Comparison of ENCODE assay signal across 11 mouse cellular contexts in the genomic region with DNA sequence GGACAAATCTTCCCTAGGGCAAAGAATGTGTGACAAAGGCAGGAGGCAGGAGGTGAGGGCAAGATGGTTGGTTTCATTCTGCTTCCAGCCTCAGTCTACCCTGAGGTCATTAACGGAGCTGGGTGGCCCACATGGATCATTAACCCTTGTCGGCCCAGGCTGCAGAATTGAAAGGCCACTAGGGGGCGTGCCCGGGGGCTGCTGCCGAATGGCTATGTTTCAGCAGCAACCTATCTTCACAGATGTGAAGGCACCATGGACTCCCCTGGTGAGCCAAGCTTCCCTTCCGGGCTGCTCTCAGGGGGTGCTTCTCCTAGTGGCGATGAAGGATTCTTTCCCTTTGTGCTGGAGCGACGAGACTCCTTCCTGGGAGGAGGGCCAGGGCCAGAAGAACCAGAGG. TPM values are rescaled to one million over a fixed set of nuclear protein-coding genes. Genes with fewer than 3 reads are reported as not detected.
DNase-seq lines count a peak whose midpoint lies in the region; ATAC-seq and TF ChIP-seq lines count a peak whose summit lies in the region.
"Had no signal": no experiment of that assay in that cellular context is flagged by ENCODE, and none has a peak within 500 bp of the region (broad histone marks: within the 10 kb centered on the region; RNA-seq: fewer than 3 reads in every experiment).

No protein-coding gene starts in this region.

- ATAC-seq in forebrain, embryonic 13.5 days = no peak

- no peak overlapping the region for H3K27ac ChIP-seq in ES-Bruce4 (ENCODE audit: insufficient read depth, low read length)
- no peak overlapping the region for H3K27ac ChIP-seq in embryonic facial prominence, embryonic 10.5 days (replicated peaks)
- H3K27ac ChIP-seq in forebrain, embryonic 13.5 days = no peak overlapping the region
- H3K27ac ChIP-seq: limb, embryonic 12.5 days had no signal

- H3K4me1 ChIP-seq in ES-Bruce4 (ENCODE audit: control insufficient read depth, insufficient read depth, low read length) = no peaks in the 10 kb centered on the region
- H3K4me1 ChIP-seq in embryonic facial prominence, embryonic 10.5 days = peaks cover 30% of the 10 kb centered on the region
- peaks cover 3% of the 10 kb centered on the region; the same call in 1 of the 2 replicates for H3K4me1 ChIP-seq in forebrain, embryonic 13.5 days

- DNase-seq in kidney, adult 18-20 months = peak; percentile 46
- no peak for DNase-seq in kidney, adult 9 months
- DNase-seq in embryonic facial prominence, embryonic 10.5 days (ENCODE audit: low spot score) = peak; percentile 50
- peak; percentile 55 for DNase-seq in naive thymus-derived CD4-positive, alpha-beta T cell, adult 2 months (ENCODE audit: low read depth)
- DNase-seq in right cerebral cortex, postnatal 10 days (ENCODE audit: low spot score in 2 of 2) = no peak
- DNase-seq in left cerebral cortex, adult 18-20 months (ENCODE audit: low spot score in 2 of 2) = no peak

- no peak for TF ChIP-seq EP300 in ES-Bruce4 (IDR thresholded peaks at IDR 0.05; ENCODE audit: insufficient read depth, low read depth, low read length)

- peak; percentile 76 for TF ChIP-seq CTCF in ES-Bruce4 (IDR thresholded peaks at IDR 0.05; ENCODE audit: low read depth, low read length)

- no peak overlapping the region for H3K4me2 ChIP-seq in forebrain, embryonic 13.5 days

- H3K4me3 ChIP-seq in ES-Bruce4 (ENCODE audit: low read depth, low read length) = no peak overlapping the region
- no peak overlapping the region for H3K4me3 ChIP-seq in embryonic facial prominence, embryonic 10.5 days
- H3K4me3 ChIP-seq in forebrain, embryonic 13.5 days = no peak overlapping the region
- H3K4me3 ChIP-seq: limb, embryonic 12.5 days had no signal

- H3K9ac ChIP-seq in ES-Bruce4 (ENCODE audit: low read depth, poor library complexity, severe bottlenecking) = no peak overlapping the region
- no peak overlapping the region for H3K9ac ChIP-seq in forebrain, embryonic 13.5 days
- H3K9ac ChIP-seq: limb, embryonic 12.5 days had no signal

- no peak for TF ChIP-seq POLR2A in ES-Bruce4 (IDR thresholded peaks at IDR 0.05; ENCODE audit: insufficient read depth, low read length)

- no peaks in the 10 kb centered on the region for H3K9me3 ChIP-seq in ES-Bruce4 (replicated peaks; ENCODE audit: control insufficient read depth, insufficient read depth, low read length, poor library complexity, severe bottlenecking)
- no peaks in the 10 kb centered on the region for H3K9me3 ChIP-seq in embryonic facial prominence, embryonic 10.5 days
- H3K9me3 ChIP-seq in forebrain, embryonic 13.5 days (replicated peaks) = no peaks in the 10 kb centered on the region
- H3K9me3 ChIP-seq: limb, embryonic 12.5 days had no signal

- 4% methylated on average over 9 of the region's 9 CpGs for WGBS in embryonic facial prominence, embryonic 10.5 days
- under 1% methylated on average over 9 of the region's 9 CpGs for whole genome bisulfite sequencing in forebrain, embryonic 13.5 days

- no peaks in the 10 kb centered on the region for H3K27me3 ChIP-seq in ES-Bruce4 (ENCODE audit: control insufficient read depth, insufficient read depth, low read length, poor library complexity, severe bottlenecking)
- H3K27me3 ChIP-seq in embryonic facial prominence, embryonic 10.5 days (replicated peaks; ENCODE audit: low read depth, poor library complexity, severe bottlenecking) = peaks cover 52% of the 10 kb centered on the region
- H3K27me3 ChIP-seq in forebrain, embryonic 13.5 days = peaks cover 52% of the 10 kb centered on the region

- H3K36me3 ChIP-seq in ES-Bruce4 (ENCODE audit: control insufficient read depth, insufficient read depth, low read length, poor library complexity, severe bottlenecking) = no peaks in the 10 kb centered on the region
- peaks cover 10% of the 10 kb centered on the region for H3K36me3 ChIP-seq in embryonic facial prominence, embryonic 10.5 days (replicated peaks)
- H3K36me3 ChIP-seq in forebrain, embryonic 13.5 days (ENCODE audit: poor library complexity, severe bottlenecking) = peaks cover 4% of the 10 kb centered on the region

RNA-seq across cellular contexts. Expression of a gene that starts 1.2 kb away (rescaled TPM):
- 2.9 and 3.2 TPM in 2 replicates for polyA plus RNA-seq in ES-Bruce4 (2011; ENCODE audit: insufficient read depth, insufficient read length, low read depth, missing spikeins)
- polyA plus RNA-seq in embryonic facial prominence, embryonic 10.5 days (2016; fragmentation: Nextera tagmentation; extraction: Ambion mirVana) = 0.85 and 1.2 TPM in 2 replicates
- not detected for total RNA-seq in left cerebral cortex, adult 18-20 months (2021)
- 0.14 and 0.35 TPM in 2 replicates for polyA plus RNA-seq in forebrain, embryonic 13.5 days (2015; fragmentation: Nextera tagmentation; extraction: Ambion mirVana)
- total RNA-seq: gastrocnemius, adult 8-10 months; neutrophil, adult 5-6 weeks had no signal

RNA-seq across cellular contexts. Expression of a gene that starts 11.9 kb away (rescaled TPM):
- polyA plus RNA-seq in ES-Bruce4 (2011; ENCODE audit: insufficient read depth, insufficient read length, low read depth, missing spikeins) = 145 and 149 TPM in 2 replicates
- polyA plus RNA-seq in embryonic facial prominence, embryonic 10.5 days (2016; fragmentation: Nextera tagmentation; extraction: Ambion mirVana) = 30.4 and 39.7 TPM in 2 replicates
- 100 to 1,000 TPM; 126 to 130 TPM for total RNA-seq in left cerebral cortex, adult 18-20 months (2021)
- polyA plus RNA-seq in forebrain, embryonic 13.5 days (2015; fragmentation: Nextera tagmentation; extraction: Ambion mirVana) = 56.8 and 60.3 TPM in 2 replicates

RNA-seq across cellular contexts. Expression of a gene that starts 12.2 kb away (rescaled TPM):
- polyA plus RNA-seq in ES-Bruce4 (2011; ENCODE audit: insufficient read depth, insufficient read length, low read depth, missing spikeins) = 57.3 and 63.1 TPM in 2 replicates
- 70.9 and 72.2 TPM in 2 replicates for polyA plus RNA-seq in embryonic facial prominence, embryonic 10.5 days (2016; fragmentation: Nextera tagmentation; extraction: Ambion mirVana)
- 1 to 10 TPM; 5.3 to 6.8 TPM for total RNA-seq in left cerebral cortex, adult 18-20 months (2021)
- polyA plus RNA-seq in forebrain, embryonic 13.5 days (2015; fragmentation: Nextera tagmentation; extraction: Ambion mirVana) = 45.3 and 47.4 TPM in 2 replicates

RNA-seq across cellular contexts. Expression of a gene that starts 15.7 kb away (rescaled TPM):
- 51.7 and 61.7 TPM in 2 replicates for polyA plus RNA-seq in ES-Bruce4 (2011; ENCODE audit: insufficient read depth, insufficient read length, low read depth, missing spikeins)
- polyA plus RNA-seq in embryonic facial prominence, embryonic 10.5 days (2016; fragmentation: Nextera tagmentation; extraction: Ambion mirVana) = 4.6 and 6.4 TPM in 2 replicates
- total RNA-seq in left cerebral cortex, adult 18-20 months (2021) = 10 to 100 TPM; 10.2 to 12.7 TPM
- 3.8 and 5.5 TPM in 2 replicates for polyA plus RNA-seq in forebrain, embryonic 13.5 days (2015; fragmentation: Nextera tagmentation; extraction: Ambion mirVana)

RNA-seq across cellular contexts. Expression of a gene that starts 16.4 kb away (rescaled TPM):
- 10.9 and 12.6 TPM in 2 replicates for polyA plus RNA-seq in ES-Bruce4 (2011; ENCODE audit: insufficient read depth, insufficient read length, low read depth, missing spikeins)
- polyA plus RNA-seq in embryonic facial prominence, embryonic 10.5 days (2016; fragmentation: Nextera tagmentation; extraction: Ambion mirVana) = 0.68 and 0.69 TPM in 2 replicates
- total RNA-seq in left cerebral cortex, adult 18-20 months (2021) = under 1 TPM; 0.14 TPM
- polyA plus RNA-seq in forebrain, embryonic 13.5 days (2015; fragmentation: Nextera tagmentation; extraction: Ambion mirVana) = 0.81 and 0.87 TPM in 2 replicates
- total RNA-seq: gastrocnemius, adult 8-10 months had no signal

Comparison
In these comparisons a context has a peak if more than half of its experiments do, and no peak if none do; other contexts are left out.
1. DNase-seq: peak in kidney, adult 18-20 months (single experiment), embryonic facial prominence, embryonic 10.5 days (single experiment) and naive thymus-derived CD4-positive, alpha-beta T cell, adult 2 months (single experiment); none in kidney, adult 9 months (single experiment), right cerebral cortex, postnatal 10 days (0 of 2) and left cerebral cortex, adult 18-20 months (0 of 2).